In the genomic region with DNA sequence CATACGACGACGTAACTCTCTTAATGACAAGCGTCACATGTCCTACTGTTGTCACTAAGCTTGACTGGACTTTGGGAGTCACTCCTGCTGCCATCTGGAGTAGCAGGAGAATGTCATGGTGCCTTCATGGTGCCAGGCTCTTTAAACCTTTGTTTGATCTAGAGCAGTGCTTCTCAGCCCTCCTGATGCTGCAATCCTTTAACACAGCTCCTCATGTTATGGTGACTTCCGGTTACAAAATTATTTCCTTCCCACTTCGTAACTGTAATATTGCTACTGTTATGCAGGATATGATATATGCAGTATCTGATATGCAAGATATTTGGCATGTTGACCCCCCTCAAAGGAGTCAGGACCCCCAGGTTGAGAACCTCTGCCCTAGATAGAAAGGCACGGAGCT, we compare ENCODE assay signal across 36 mouse cellular contexts. TPM values are rescaled to one million over a fixed set of nuclear protein-coding genes. Genes with fewer than 3 reads are reported as not detected.
DNase-seq lines count a peak whose midpoint lies in the region; ATAC-seq and TF ChIP-seq lines count a peak whose summit lies in the region.
"Had no signal": no experiment of that assay in that cellular context is flagged by ENCODE, and none has a peak within 500 bp of the region (broad histone marks: within the 10 kb centered on the region; RNA-seq: fewer than 3 reads in every experiment).

No protein-coding gene starts in this region.

- H3K4me1 ChIP-seq in intestine, embryonic 15.5 days (replicated peaks): 0 out of 2 replicates have a peak, but pooled peaks cover 3% of the 10 kb centered on the region
- no peaks in the 10 kb centered on the region for H3K4me1 ChIP-seq in intestine, postnatal 0 days (replicated peaks; ENCODE audit: control insufficient read depth, insufficient read depth, low read length)
- H3K4me1 ChIP-seq in midbrain, embryonic 14.5 days (ENCODE audit: control insufficient read depth, insufficient read depth, low read length): no peaks in the 10 kb centered on the region
- H3K4me1 ChIP-seq: liver, embryonic 13.5 days; midbrain, embryonic 15.5 days had no signal

- TF ChIP-seq CTCF in intestine, postnatal 0 days (IDR thresholded peaks at IDR 0.05; ENCODE audit: low read depth): no peak

- no peak overlapping the region for H3K4me2 ChIP-seq in intestine, embryonic 15.5 days (replicated peaks)
- H3K4me2 ChIP-seq in intestine, postnatal 0 days (replicated peaks; ENCODE audit: low read depth): no peak overlapping the region
- no peak overlapping the region for H3K4me2 ChIP-seq in midbrain, embryonic 14.5 days (ENCODE audit: low read length)
- H3K4me2 ChIP-seq: limb, embryonic 13.5 days; liver, embryonic 13.5 days; lung, embryonic 14.5 days; midbrain, embryonic 15.5 days had no signal

- no peak overlapping the region for H3K4me3 ChIP-seq in intestine, embryonic 15.5 days (replicated peaks)
- H3K4me3 ChIP-seq in intestine, postnatal 0 days (ENCODE audit: low read depth, low read length): no peak overlapping the region
- H3K4me3 ChIP-seq in midbrain, embryonic 14.5 days (replicated peaks; ENCODE audit: low read depth, low read length): no peak overlapping the region
- H3K4me3 ChIP-seq: erythroblast, embryonic 14.5 days; gastrocnemius, adult 2 months; hindbrain, embryonic 10.5 days; limb, embryonic 13.5 days; liver, embryonic 13.5 days; midbrain, embryonic 15.5 days had no signal

- peak; percentile 13 for DNase-seq in testis, postnatal 10 days (ENCODE audit: low spot score)
- no peak for DNase-seq in testis, postnatal 14 days (ENCODE audit: low spot score)
- no peak for DNase-seq in embryo, embryonic 11 days
- no peak for DNase-seq in gastrocnemius, postnatal 10 days
- no peak for DNase-seq in midbrain, embryonic 14.5 days
- DNase-seq: adrenal gland, adult 2 months; cerebellum, adult 11 months; cerebellum, adult 9-11 months; gastrocnemius, adult 2 months; heart, postnatal 14 days; kidney, postnatal 14 days; layer of hippocampus, adult 9-11 months; liver, embryonic 13.5 days; lung, embryonic 14.5 days; lung, postnatal 36 days; right cerebral cortex, adult 18-20 months; spleen, adult 18-20 months; thymus, adult 18-20 months; thymus, postnatal 25 days had no signal

- H3K36me3 ChIP-seq in intestine, embryonic 15.5 days: 0 out of 2 replicates have a peak, but pooled peaks cover under 1% of the 10 kb centered on the region
- H3K36me3 ChIP-seq in intestine, postnatal 0 days (ENCODE audit: control insufficient read depth, insufficient read depth): no peaks in the 10 kb centered on the region
- H3K36me3 ChIP-seq in midbrain, embryonic 14.5 days (ENCODE audit: control insufficient read depth, insufficient read depth, low read length): no peaks in the 10 kb centered on the region
- H3K36me3 ChIP-seq: liver, embryonic 13.5 days; midbrain, embryonic 15.5 days had no signal

- H3K9ac ChIP-seq in intestine, embryonic 15.5 days: no peak overlapping the region
- no peak overlapping the region for H3K9ac ChIP-seq in intestine, postnatal 0 days (ENCODE audit: low read depth, low read length)
- H3K9ac ChIP-seq in midbrain, embryonic 14.5 days (replicated peaks; ENCODE audit: low read length): no peak overlapping the region
- H3K9ac ChIP-seq: limb, embryonic 13.5 days; liver, embryonic 13.5 days; lung, embryonic 14.5 days; midbrain, embryonic 15.5 days had no signal

- H3K27ac ChIP-seq in intestine, embryonic 15.5 days: peak overlapping the region; percentile 54; the same call in 1 of the 2 replicates
- no peak overlapping the region for H3K27ac ChIP-seq in intestine, postnatal 0 days (ENCODE audit: low read depth, low read length)
- no peak overlapping the region for H3K27ac ChIP-seq in midbrain, embryonic 14.5 days (replicated peaks; ENCODE audit: low read depth, low read length)
- H3K27ac ChIP-seq: gastrocnemius, adult 2 months; hindbrain, embryonic 10.5 days; limb, embryonic 13.5 days; liver, embryonic 13.5 days; midbrain, embryonic 15.5 days had no signal

- no peaks in the 10 kb centered on the region for H3K9me3 ChIP-seq in intestine, embryonic 15.5 days
- H3K9me3 ChIP-seq in intestine, postnatal 0 days (ENCODE audit: control insufficient read depth): no peaks in the 10 kb centered on the region
- H3K9me3 ChIP-seq in midbrain, embryonic 14.5 days (ENCODE audit: control insufficient read depth, low read length): no peaks in the 10 kb centered on the region
- H3K9me3 ChIP-seq: limb, embryonic 13.5 days; midbrain, embryonic 15.5 days had no signal

- no peak for ATAC-seq in intestine, embryonic 15.5 days
- ATAC-seq in intestine, postnatal 0 days: no peak
- ATAC-seq in megakaryocyte progenitor cell, adult 5-6 weeks (replicated peaks; ENCODE audit: poor library complexity): peak; percentile 83
- ATAC-seq in midbrain, embryonic 14.5 days (ENCODE audit: low FRiP score, low TSS enrichment): no peak
- ATAC-seq: activated CD4-positive, CD25-positive, alpha-beta regulatory T cell, adult 4 months; forebrain, embryonic 16.5 days; hindbrain, embryonic 16.5 days; midbrain, embryonic 15.5 days had no signal

- H3K27me3 ChIP-seq in intestine, embryonic 15.5 days (replicated peaks): no peaks in the 10 kb centered on the region
- no peaks in the 10 kb centered on the region for H3K27me3 ChIP-seq in intestine, postnatal 0 days (replicated peaks; ENCODE audit: control insufficient read depth, insufficient read depth, low read length)
- H3K27me3 ChIP-seq in midbrain, embryonic 14.5 days (ENCODE audit: control insufficient read depth, insufficient read depth, low read length): no peaks in the 10 kb centered on the region
- H3K27me3 ChIP-seq: CH12.LX; limb, embryonic 13.5 days; liver, embryonic 13.5 days; midbrain, embryonic 15.5 days had no signal

- WGBS in intestine, embryonic 15.5 days: 79% methylated on average over 7 of the region's 7 CpGs
- 71% methylated on average over 7 of the region's 7 CpGs for WGBS in intestine, postnatal 0 days
- 87% methylated on average over 7 of the region's 7 CpGs for WGBS in midbrain, embryonic 14.5 days

RNA-seq across cellular contexts. Expression of a gene that starts 7.2 kb away (rescaled TPM):
- polyA plus RNA-seq in intestine, embryonic 15.5 days (2015; fragmentation: Nextera tagmentation; extraction: Ambion mirVana): 21.9 and 24.7 TPM in 2 replicates
- polyA plus RNA-seq in intestine, postnatal 0 days (2015; fragmentation: Nextera tagmentation; extraction: Ambion mirVana): 10.1 and 11.4 TPM in 2 replicates
- total RNA-seq in megakaryocyte progenitor cell, adult 5-6 weeks (2015): 4.9 and 6.3 TPM in 2 replicates
- total RNA-seq in megakaryocyte progenitor cell, adult 5-6 weeks (2017): 3.5 and 5.9 TPM in 2 replicates
- total RNA-seq in gastrocnemius, postnatal 10 days (2021): 1 to 10 TPM; 3.2 to 3.3 TPM
- polyA plus RNA-seq in midbrain, embryonic 14.5 days (2014; fragmentation: Nextera tagmentation; extraction: Ambion mirVana): 31.9 and 36.2 TPM in 2 replicates
- polyA plus RNA-seq: erythroblast, embryonic 14.5 days had no signal

RNA-seq across cellular contexts. Expression of a gene that starts 57.0 kb away (rescaled TPM):
- 0.30 and 0.57 TPM in 2 replicates for polyA plus RNA-seq in intestine, embryonic 15.5 days (2015; fragmentation: Nextera tagmentation; extraction: Ambion mirVana)
- polyA plus RNA-seq in intestine, postnatal 0 days (2015; fragmentation: Nextera tagmentation; extraction: Ambion mirVana): 47.4 and 56.7 TPM in 2 replicates
- not detected in 2 replicates for total RNA-seq in megakaryocyte progenitor cell, adult 5-6 weeks (2015)
- not detected in 2 replicates for total RNA-seq in megakaryocyte progenitor cell, adult 5-6 weeks (2017)
- not detected for total RNA-seq in gastrocnemius, postnatal 10 days (2021)
- polyA plus RNA-seq in midbrain, embryonic 14.5 days (2014; fragmentation: Nextera tagmentation; extraction: Ambion mirVana): 0.09 TPM in 2 replicates
- total RNA-seq: gastrocnemius, adult 2 months; heart, postnatal 14 days; megakaryocyte-erythroid progenitor cell, adult 5-6 weeks; neutrophil, adult 5-6 weeks had no signal
- polyA plus RNA-seq: activated CD4-positive, CD25-positive, alpha-beta regulatory T cell, adult 4 months; C2C12; erythroblast, embryonic 14.5 days; forebrain, embryonic 16.5 days; heart, embryonic 14.5 days; intestine, embryonic 14.5 days; limb, embryonic 13.5 days; midbrain, embryonic 15.5 days; neural tube, embryonic 11.5 days had no signal

Comparison
In these comparisons a context has a peak if more than half of its experiments do, and no peak if none do; other contexts are left out.
1. RNA of a gene that starts 57.0 kb away (polyA plus RNA-seq): 47.4 to 56.7 TPM in intestine, postnatal 0 days; 0.30 to 0.57 TPM in intestine, embryonic 15.5 days and 0.09 TPM in midbrain, embryonic 14.5 days; every median in the first group is over 10 times any median in the second.